Mouse (Mus musculus): Measurements from ENCODE around the gene Ap3d1. TPM values are rescaled to one million over a fixed set of nuclear protein-coding genes. Genes with fewer than 3 reads are reported as not detected.

The Ap3d1 gene
- polyA plus RNA-seq, 2 experiments: 20.1 to 26.2 TPM

DNA sequence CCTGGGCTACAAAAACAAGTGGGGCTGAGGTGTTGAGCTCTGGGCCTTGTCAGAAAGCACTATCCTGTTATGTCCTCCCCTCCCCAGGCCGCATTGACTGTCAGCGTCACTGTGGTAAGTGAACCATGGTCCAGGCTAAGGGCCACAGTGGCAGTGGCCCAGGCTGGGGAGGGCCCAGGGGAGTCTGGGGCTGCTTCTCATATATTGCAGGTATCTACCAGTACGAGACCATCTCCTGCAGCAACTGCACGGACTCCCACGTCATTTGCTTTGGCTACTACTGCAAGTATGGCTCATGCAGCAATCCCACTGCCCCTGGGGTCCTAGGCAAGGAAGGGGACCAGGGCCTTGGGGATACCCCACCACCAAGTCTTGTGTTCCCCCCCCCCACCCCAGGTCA, 38.4 kb downstream of the Ap3d1 start:
- Histone ChIP-seq H3K9me3 (ENCODE audit: control insufficient read depth, low read length) (no peaks in the 10 kb centered on the region), H3K4me2 (ENCODE audit: low read depth) (peak overlapping the region; percentile 98), H3K4me3 (ENCODE audit: insufficient read depth in 1 of 2, low read depth in 2 of 2, low read length in 2 of 2) (peak overlapping the region; percentile 64 to 67; a peak in 3 of 4 replicates), H3K27me3 (ENCODE audit: control insufficient read depth, insufficient read depth, low read length) (no peaks in the 10 kb centered on the region), H3K36me3 (replicated peaks; ENCODE audit: control insufficient read depth, insufficient read depth, low read depth) (peaks cover 10% of the 10 kb centered on the region), H3K9ac (replicated peaks) (peak overlapping the region; percentile 62), H3K4me1 (replicated peaks; ENCODE audit: control insufficient read depth in 2 of 2, insufficient read depth in 2 of 2, low read length in 1 of 2) (peaks cover 31 to 34% of the 10 kb centered on the region in 2 experiments), H3K27ac (no peak overlapping the region)
- DNase-seq (ENCODE audit: low read depth in 3 of 3, low spot score in 3 of 3) (no peak), ATAC-seq (ENCODE audit: insufficient read depth) (no peak)
- TF ChIP-seq EP300 (IDR thresholded peaks at IDR 0.05; ENCODE audit: low read depth) (no peak), CTCF (IDR thresholded peaks at IDR 0.05; ENCODE audit: low read depth) (no peak)
- WGBS (ENCODE audit: insufficient replicate concordance): 87% methylated on average over 5 of the region's 5 CpGs

DNA sequence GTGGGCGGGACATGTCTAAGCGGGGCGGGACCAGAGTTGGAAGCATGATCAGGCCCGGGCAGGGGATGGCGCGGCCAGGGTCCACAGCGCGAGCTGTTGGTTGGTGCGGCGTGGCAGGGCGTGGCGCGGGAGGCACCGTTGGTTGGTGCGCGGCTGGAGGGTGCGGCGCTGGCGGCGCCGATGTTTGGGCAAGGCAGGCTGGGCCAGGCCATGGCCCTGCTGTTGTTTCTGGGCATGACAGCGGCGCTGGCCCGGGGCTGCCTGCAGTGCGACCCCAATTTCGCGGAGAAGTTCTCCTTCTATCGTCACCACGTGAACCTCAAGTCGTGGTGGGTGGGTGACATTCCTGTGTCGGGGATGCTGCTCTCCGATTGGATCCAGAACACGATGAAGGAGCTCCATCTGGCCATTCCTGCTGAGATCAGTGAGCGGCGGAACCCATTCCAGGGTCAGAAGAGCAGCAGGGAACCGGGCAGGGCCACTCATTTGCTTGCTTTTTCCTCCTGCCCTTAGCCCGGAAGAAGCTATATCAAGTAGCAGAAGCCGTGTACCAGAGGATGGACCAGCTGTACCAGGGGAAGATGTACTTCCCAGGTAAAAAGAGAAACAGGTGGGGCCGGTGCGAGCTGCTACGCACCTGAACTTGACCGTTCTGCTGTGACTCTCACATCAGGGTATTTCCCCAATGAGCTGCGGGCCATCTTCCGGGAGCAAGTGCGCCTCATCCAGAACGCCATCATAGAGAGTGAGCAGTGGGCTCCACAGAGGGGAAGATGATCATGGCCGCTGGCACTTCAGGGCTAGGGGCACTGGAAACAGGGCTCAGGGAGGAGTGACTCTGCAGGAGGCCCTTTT, 39.3 kb downstream of the Ap3d1 start:
- Histone ChIP-seq H3K9ac (replicated peaks) (peak overlapping the region; percentile 62), H3K9me3 (ENCODE audit: control insufficient read depth, low read length) (no peaks in the 10 kb centered on the region), H3K27ac (peak overlapping the region; percentile 92), H3K27me3 (ENCODE audit: control insufficient read depth, insufficient read depth, low read length) (no peaks in the 10 kb centered on the region), H3K4me2 (ENCODE audit: low read depth) (peak overlapping the region; percentile 98), H3K4me3 (ENCODE audit: insufficient read depth in 1 of 2, low read depth in 2 of 2, low read length in 2 of 2) (peak overlapping the region; percentile 64 to 67), H3K4me1 (replicated peaks; ENCODE audit: control insufficient read depth in 2 of 2, insufficient read depth in 2 of 2, low read length in 1 of 2) (peaks cover 39 to 42% of the 10 kb centered on the region in 2 experiments), H3K36me3 (replicated peaks; ENCODE audit: control insufficient read depth, insufficient read depth, low read depth) (peaks cover 3% of the 10 kb centered on the region; the same call in 1 of the 2 replicates)
- ATAC-seq (ENCODE audit: insufficient read depth) (peak; percentile 78), DNase-seq (ENCODE audit: low read depth in 3 of 3, low spot score in 3 of 3) (peak; percentile 89 to 92 (median 90))
- peak; percentile 45; the same call in 1 of the 2 replicates for TF ChIP-seq CTCF (IDR thresholded peaks at IDR 0.05; ENCODE audit: low read depth)
- no peak for TF ChIP-seq EP300 (IDR thresholded peaks at IDR 0.05; ENCODE audit: low read depth)
- WGBS (ENCODE audit: insufficient replicate concordance): 4% methylated on average over 47 of the region's 47 CpGs

DNA sequence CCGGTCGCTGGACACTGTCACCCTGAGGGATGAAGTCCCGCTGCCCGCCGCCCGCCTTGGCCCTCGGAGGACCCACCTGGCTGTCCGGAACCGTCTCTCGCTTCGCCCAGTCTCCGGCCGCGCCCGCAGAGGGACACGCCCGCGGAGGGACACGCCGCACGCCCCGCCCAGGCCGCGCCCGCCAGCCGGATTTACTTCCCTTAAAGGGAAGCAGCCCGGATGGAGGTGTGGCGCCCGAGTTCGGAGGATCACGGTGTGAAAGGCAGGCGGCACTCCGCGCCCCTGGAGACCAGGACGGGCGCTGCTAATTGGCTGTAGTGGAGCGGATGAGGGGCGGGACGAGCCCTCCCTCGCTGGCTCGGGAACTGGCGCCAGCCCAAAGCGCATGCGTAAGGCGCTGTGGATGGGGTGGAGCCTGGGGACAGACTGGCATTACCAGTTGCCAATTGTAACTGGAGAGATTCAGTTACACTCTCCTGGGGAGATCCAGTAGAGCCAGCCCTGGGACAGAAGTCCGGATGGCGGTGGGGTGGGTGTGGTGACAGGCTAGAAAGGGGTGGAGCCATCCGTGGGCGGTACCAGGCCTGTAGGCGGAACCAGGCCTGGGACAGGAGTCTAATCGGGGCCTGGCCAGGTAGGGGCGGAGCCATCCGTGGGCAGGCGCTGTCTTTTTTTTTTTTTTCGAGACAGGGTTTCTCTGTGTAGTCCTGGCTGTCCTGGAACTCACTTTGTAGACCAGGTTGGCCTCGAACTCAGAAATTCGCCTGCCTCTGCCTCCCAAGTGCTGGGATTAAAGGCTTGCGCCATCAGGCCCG, 40.1 kb downstream of the Ap3d1 start, which contains the start of the genes Mob3a and Izumo4:
Gene Mob3a (minus strand): TSS at position 257 of the 815 bp plus-strand sequence.
Gene Izumo4 (plus strand): TSS at position 464 of the 815 bp plus-strand sequence.
- peak within 1 kb of the TSS; percentile 92 for H3K27ac ChIP-seq
- H3K4me2 ChIP-seq (ENCODE audit: low read depth): peak within 1 kb of the TSS; percentile 98
- peak within 1 kb of the TSS; percentile 62 for H3K9ac ChIP-seq (replicated peaks)
- H3K4me3 ChIP-seq (ENCODE audit: insufficient read depth in 1 of 2, low read depth in 2 of 2, low read length in 2 of 2): peak within 1 kb of the TSS; percentile 64 to 67
- TF ChIP-seq CTCF (IDR thresholded peaks at IDR 0.05; ENCODE audit: low read depth): peak; percentile 19; the same call in 1 of the 2 replicates
- TF ChIP-seq EP300 (IDR thresholded peaks at IDR 0.05; ENCODE audit: low read depth): peak; percentile 29; the same call in 1 of the 2 replicates
- ATAC-seq (ENCODE audit: insufficient read depth): peak; percentile 81
- no peaks in the 10 kb centered on the region for H3K27me3 ChIP-seq (ENCODE audit: control insufficient read depth, insufficient read depth, low read length)
- H3K9me3 ChIP-seq (ENCODE audit: control insufficient read depth, low read length): no peaks in the 10 kb centered on the region
- peak; percentile 96 to 97 (median 97) for DNase-seq (ENCODE audit: low read depth in 3 of 3, low spot score in 3 of 3)
- peaks cover 47 to 48% of the 10 kb centered on the region in 2 experiments for H3K4me1 ChIP-seq (replicated peaks; ENCODE audit: control insufficient read depth in 2 of 2, insufficient read depth in 2 of 2, low read length in 1 of 2)
- WGBS (ENCODE audit: insufficient replicate concordance): under 1% methylated on average over 59 of the region's 59 CpGs
- H3K36me3 ChIP-seq (replicated peaks; ENCODE audit: control insufficient read depth, insufficient read depth, low read depth): no peaks in the 10 kb centered on the region

- Histone ChIP-seq H3K9ac (replicated peaks) (peak overlapping the region; percentile 53), H3K4me2 (ENCODE audit: low read depth) (peak overlapping the region; percentile 98), H3K27me3 (ENCODE audit: control insufficient read depth, insufficient read depth, low read length) (no peaks in the 10 kb centered on the region), H3K27ac (peak overlapping the region; percentile 92), H3K36me3 (replicated peaks; ENCODE audit: control insufficient read depth, insufficient read depth, low read depth) (no peaks in the 10 kb centered on the region), H3K4me3 (ENCODE audit: insufficient read depth in 1 of 2, low read depth in 2 of 2, low read length in 2 of 2) (peak overlapping the region; percentile 63 to 64), H3K9me3 (ENCODE audit: control insufficient read depth, low read length) (no peaks in the 10 kb centered on the region), H3K4me1 (replicated peaks; ENCODE audit: control insufficient read depth in 2 of 2, insufficient read depth in 2 of 2, low read length in 1 of 2) (peaks cover 59 to 60% of the 10 kb centered on the region in 2 experiments)
- ATAC-seq (ENCODE audit: insufficient read depth) (no peak), DNase-seq (ENCODE audit: low read depth in 3 of 3, low spot score in 3 of 3) (no peak)
- TF ChIP-seq EP300 (IDR thresholded peaks at IDR 0.05; ENCODE audit: low read depth): no peak
- TF ChIP-seq CTCF (IDR thresholded peaks at IDR 0.05; ENCODE audit: low read depth): no peak
- 6% methylated on average over 4 of the region's 4 CpGs for WGBS (ENCODE audit: insufficient replicate concordance)
These were observed 41.3 kb downstream of the Ap3d1 start for GRCm38 (mm10) chr10:80700732-80701131.
